Mouse (Mus musculus): ENCODE data around the gene Zglp1. TPM values are rescaled to one million over a fixed set of nuclear protein-coding genes. Genes with fewer than 3 reads are reported as not detected.

Zglp1 gene
- total and polyA plus RNA-seq, 2 experiments from 2014 or later = 10.7 TPM; not detected in 1

DNA sequence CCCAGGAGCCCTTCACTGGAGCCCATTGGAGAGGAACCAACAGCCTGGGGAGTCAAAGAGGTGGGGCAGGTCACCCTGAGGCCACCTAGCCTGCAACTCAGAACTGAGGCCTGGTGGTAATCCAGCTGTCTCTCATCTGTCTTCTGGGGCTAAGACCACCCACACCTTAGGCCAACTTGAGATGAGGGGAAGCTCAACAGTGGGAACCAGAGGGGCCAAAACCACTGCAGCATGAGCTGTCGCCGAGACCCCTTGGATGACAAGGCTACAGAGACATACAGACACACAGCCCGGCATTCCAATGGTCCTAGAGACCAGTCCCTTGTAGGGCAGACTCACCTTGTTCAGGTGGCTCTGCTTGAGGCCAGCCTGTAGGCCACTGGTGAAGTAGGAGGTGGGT lies 8.7 kb upstream of the Zglp1 start:
- Histone ChIP-seq H3K9ac (replicated peaks; ENCODE audit: low read length, poor library complexity, severe bottlenecking) (no peak overlapping the region), H3K4me2 (ENCODE audit: low read depth, low read length, poor library complexity, severe bottlenecking) (no peak overlapping the region), H3K36me3 (ENCODE audit: insufficient read depth, low read length) (peaks cover 50% of the 10 kb centered on the region), H3K4me1 (ENCODE audit: insufficient read depth, low read length) (0 out of 2 replicates have a peak, but pooled peaks cover 6% of the 10 kb centered on the region), H3K4me3 (ENCODE audit: low read depth, low read length) (no peak overlapping the region), H3K27me3 (ENCODE audit: insufficient read depth, low read length) (no peaks in the 10 kb centered on the region), H3K27ac (ENCODE audit: low read depth, low read length) (no peak overlapping the region), H3K9me3 (ENCODE audit: low read length) (no peaks in the 10 kb centered on the region)
- DNase-seq (ENCODE audit: low spot score) = no peak
- ATAC-seq (ENCODE audit: low FRiP score) = no peak
- WGBS = 88% methylated on average over 3 of the region's 3 CpGs
- TF ChIP-seq CTCF (IDR thresholded peaks at IDR 0.05) = no peak

DNA sequence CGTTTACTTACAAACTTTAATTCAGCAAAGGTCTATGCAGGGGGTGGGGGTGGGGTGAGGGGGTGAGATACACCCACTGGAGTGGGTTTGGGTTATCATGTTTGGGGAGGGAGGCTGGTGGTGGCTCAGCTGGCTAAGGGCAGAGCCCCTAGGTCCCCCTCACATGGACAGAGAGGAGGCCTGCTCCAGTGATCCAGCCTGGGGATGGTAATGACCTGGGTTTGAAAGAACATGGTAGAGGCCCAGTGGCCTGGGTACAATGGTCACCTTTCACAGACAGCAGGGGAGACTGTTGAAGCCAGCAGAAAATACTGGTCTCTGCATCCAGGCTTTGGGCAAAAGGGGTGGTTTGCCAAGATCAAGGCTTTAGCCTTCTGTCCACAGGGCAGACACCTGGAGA lies 7.3 kb upstream of the Zglp1 start:
- H3K9ac ChIP-seq (replicated peaks; ENCODE audit: low read length, poor library complexity, severe bottlenecking) = no peak overlapping the region
- peak overlapping the region; percentile 78; the same call in 1 of the 2 replicates for H3K27ac ChIP-seq (ENCODE audit: low read depth, low read length)
- TF ChIP-seq CTCF (IDR thresholded peaks at IDR 0.05) = no peak
- no peak overlapping the region; the same call in 1 of the 2 replicates for H3K4me2 ChIP-seq (ENCODE audit: low read depth, low read length, poor library complexity, severe bottlenecking)
- WGBS = 93% methylated on average over 1 of the region's 1 CpGs
- H3K27me3 ChIP-seq (ENCODE audit: insufficient read depth, low read length) = no peaks in the 10 kb centered on the region
- H3K9me3 ChIP-seq (ENCODE audit: low read length) = no peaks in the 10 kb centered on the region
- DNase-seq (ENCODE audit: low spot score) = no peak
- H3K4me3 ChIP-seq (ENCODE audit: low read depth, low read length) = no peak overlapping the region
- no peak for ATAC-seq (ENCODE audit: low FRiP score)
- 0 out of 2 replicates have a peak, but pooled peaks cover 6% of the 10 kb centered on the region for H3K4me1 ChIP-seq (ENCODE audit: insufficient read depth, low read length)
- H3K36me3 ChIP-seq (ENCODE audit: insufficient read depth, low read length) = peaks cover 36% of the 10 kb centered on the region

DNA sequence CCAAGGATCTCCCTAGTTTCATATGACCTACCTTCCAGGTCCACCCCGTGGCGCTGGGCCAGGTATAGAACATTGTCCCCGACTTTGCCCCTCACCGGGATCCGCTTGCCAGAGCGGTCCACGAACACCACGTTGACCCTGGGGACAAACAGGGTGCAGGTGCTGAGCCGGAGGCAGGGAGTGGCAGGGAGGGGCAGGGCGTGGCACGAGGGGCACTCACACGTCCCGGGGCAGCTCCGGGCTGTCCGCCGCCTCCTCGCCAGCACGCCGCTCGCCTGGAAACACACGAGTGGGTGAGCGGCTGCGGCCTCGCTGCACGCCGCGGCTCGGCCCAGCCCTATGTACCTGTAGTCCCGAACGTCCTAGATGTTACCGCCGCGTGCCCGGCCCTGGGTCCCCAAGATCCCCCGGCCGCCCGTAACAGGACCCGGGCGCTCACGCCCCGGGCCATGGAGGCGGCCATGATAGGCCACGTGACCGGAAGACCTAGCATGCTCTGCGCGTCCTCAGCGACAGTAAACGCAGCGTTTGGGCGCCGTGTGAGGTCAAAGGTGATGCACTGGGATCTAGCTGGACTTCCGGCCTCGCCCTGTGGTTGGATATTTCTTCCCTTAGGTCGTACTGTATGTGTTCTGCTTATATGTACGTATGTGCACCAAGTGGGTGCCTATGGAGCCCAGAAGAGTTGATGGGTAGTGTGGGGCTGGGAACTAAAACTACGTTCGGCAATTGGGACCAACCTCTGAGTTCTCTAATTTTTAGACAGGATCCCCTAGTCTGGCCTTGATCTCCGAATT lies 6.3 kb upstream of the Zglp1 start, which contains the start of the genes Gm49373 and Fdx1l:
Gene Gm49373, minus strand, starts transcription at position 53 of the 797 bp plus-strand sequence.
Gene Fdx1l, minus strand, starts transcription at position 571 of the 797 bp plus-strand sequence.
- ATAC-seq (ENCODE audit: low FRiP score) (peak; percentile 92), DNase-seq (ENCODE audit: low spot score) (peak; percentile 94)
- peak within 1 kb of the TSS; percentile 91 for H3K9ac ChIP-seq (replicated peaks; ENCODE audit: low read length, poor library complexity, severe bottlenecking)
- WGBS = 3% methylated on average over 50 of the region's 58 CpGs
- H3K9me3 ChIP-seq (ENCODE audit: low read length) = no peaks in the 10 kb centered on the region
- H3K4me2 ChIP-seq (ENCODE audit: low read depth, low read length, poor library complexity, severe bottlenecking) = peak within 1 kb of the TSS; percentile 92
- peak within 1 kb of the TSS; percentile 78 for H3K27ac ChIP-seq (ENCODE audit: low read depth, low read length)
- no peak for TF ChIP-seq CTCF (IDR thresholded peaks at IDR 0.05)
- H3K4me1 ChIP-seq (ENCODE audit: insufficient read depth, low read length) = 0 out of 2 replicates have a peak, but pooled peaks cover 6% of the 10 kb centered on the region
- peaks cover 28% of the 10 kb centered on the region for H3K36me3 ChIP-seq (ENCODE audit: insufficient read depth, low read length)
- no peaks in the 10 kb centered on the region for H3K27me3 ChIP-seq (ENCODE audit: insufficient read depth, low read length)
- peak within 1 kb of the TSS; percentile 90 for H3K4me3 ChIP-seq (ENCODE audit: low read depth, low read length)

DNA sequence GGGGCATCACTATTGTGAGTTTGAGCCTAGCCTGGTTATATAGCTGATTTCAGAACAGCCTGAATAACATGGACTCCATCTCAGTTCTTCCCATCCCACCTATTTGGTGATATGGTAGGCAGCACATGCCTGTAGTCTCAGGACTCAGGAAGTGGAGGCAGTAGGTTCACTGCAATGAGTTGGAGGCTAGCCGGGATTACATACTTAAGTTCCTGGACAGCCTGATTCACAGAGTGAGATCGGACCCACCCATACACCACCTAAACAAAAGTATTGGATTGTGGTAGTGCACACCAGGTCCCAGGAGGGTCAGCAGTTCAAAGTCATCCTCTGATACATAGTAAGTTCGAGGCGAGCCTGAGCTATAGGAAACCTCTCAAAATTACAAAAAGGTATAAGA lies 5.7 kb upstream of the Zglp1 start:
- 14% methylated on average over 4 of the region's 4 CpGs for WGBS

GRCm38 (mm10) chr9:21062928-21063327 lies 4.0 kb downstream of the Zglp1 start:
- H3K9me3 ChIP-seq (ENCODE audit: low read length) = no peaks in the 10 kb centered on the region
- no peak for TF ChIP-seq CTCF (IDR thresholded peaks at IDR 0.05)
- peaks cover 32% of the 10 kb centered on the region for H3K36me3 ChIP-seq (ENCODE audit: insufficient read depth, low read length)
- H3K27ac ChIP-seq (ENCODE audit: low read depth, low read length) = no peak overlapping the region
- no peak for ATAC-seq (ENCODE audit: low FRiP score)
- H3K4me2 ChIP-seq (ENCODE audit: low read depth, low read length, poor library complexity, severe bottlenecking) = no peak overlapping the region
- no peaks in the 10 kb centered on the region for H3K4me1 ChIP-seq (ENCODE audit: insufficient read depth, low read length)
- no peaks in the 10 kb centered on the region for H3K27me3 ChIP-seq (ENCODE audit: insufficient read depth, low read length)
- no peak overlapping the region for H3K4me3 ChIP-seq (ENCODE audit: low read depth, low read length)
- WGBS = 89% methylated on average over 2 of the region's 2 CpGs
- H3K9ac ChIP-seq (replicated peaks; ENCODE audit: low read length, poor library complexity, severe bottlenecking) = no peak overlapping the region
- no peak for DNase-seq (ENCODE audit: low spot score)

More for the DNA sequence above, 5.7 kb upstream of the Zglp1 start:
- ATAC-seq (ENCODE audit: low FRiP score) (peak; percentile 14), DNase-seq (ENCODE audit: low spot score) (no peak)
- Histone ChIP-seq H3K4me2 (ENCODE audit: low read depth, low read length, poor library complexity, severe bottlenecking) (peak overlapping the region; percentile 92), H3K9ac (replicated peaks; ENCODE audit: low read length, poor library complexity, severe bottlenecking) (peak overlapping the region; percentile 91), H3K27me3 (ENCODE audit: insufficient read depth, low read length) (no peaks in the 10 kb centered on the region), H3K4me3 (ENCODE audit: low read depth, low read length) (peak overlapping the region; percentile 90), H3K36me3 (ENCODE audit: insufficient read depth, low read length) (peaks cover 27% of the 10 kb centered on the region), H3K27ac (ENCODE audit: low read depth, low read length) (peak overlapping the region; percentile 78; the same call in 1 of the 2 replicates), H3K4me1 (ENCODE audit: insufficient read depth, low read length) (0 out of 2 replicates have a peak, but pooled peaks cover 6% of the 10 kb centered on the region), H3K9me3 (ENCODE audit: low read length) (no peaks in the 10 kb centered on the region)
- TF ChIP-seq CTCF (IDR thresholded peaks at IDR 0.05) = no peak

GRCm38 (mm10) chr9:21051578-21051977 lies 15.3 kb downstream of the Zglp1 start:
- H3K9ac ChIP-seq (replicated peaks; ENCODE audit: low read length, poor library complexity, severe bottlenecking) = no peak overlapping the region
- H3K9me3 ChIP-seq (ENCODE audit: low read length) = no peaks in the 10 kb centered on the region
- no peak for TF ChIP-seq CTCF (IDR thresholded peaks at IDR 0.05)
- no peaks in the 10 kb centered on the region for H3K36me3 ChIP-seq (ENCODE audit: insufficient read depth, low read length)
- no peaks in the 10 kb centered on the region for H3K27me3 ChIP-seq (ENCODE audit: insufficient read depth, low read length)
- H3K4me1 ChIP-seq (ENCODE audit: insufficient read depth, low read length) = no peaks in the 10 kb centered on the region
- no peak for ATAC-seq (ENCODE audit: low FRiP score)
- no peak overlapping the region for H3K4me3 ChIP-seq (ENCODE audit: low read depth, low read length)
- no peak for DNase-seq (ENCODE audit: low spot score)
- H3K4me2 ChIP-seq (ENCODE audit: low read depth, low read length, poor library complexity, severe bottlenecking) = no peak overlapping the region
- H3K27ac ChIP-seq (ENCODE audit: low read depth, low read length) = no peak overlapping the region
- WGBS = 65% methylated on average over 10 of the region's 10 CpGs
